Mouse (Mus musculus) spleen, adult 2 months (tissue): ENCODE measurements around the gene Ikzf1.

ENCODE experiments used
- CTCF ChIP-seq: fragments of 200-500 bp; IDR thresholded peaks from 2 replicates; pipeline ENCODE4 v1.5.1; 2011; ENCODE audit warnings: mild to moderate bottlenecking, inconsistent platforms; ENCODE audit not compliant: insufficient read depth, insufficient read length, insufficient replicate concordance; ENCODE audit errors: extremely low read depth
- POLR2A ChIP-seq: fragments of 200-500 bp; IDR thresholded peaks from 2 replicates; pipeline ENCODE4 v1.6.1; 2011; ENCODE audit warnings: low read depth, low read length, inconsistent platforms

GRCm38 (mm10) chr11:11703776-11704175, 19.0 kb downstream of the Ikzf1 start:
- TF ChIP-seq CTCF: no peak
- no peak for TF ChIP-seq POLR2A
